Mouse (Mus musculus) limb, embryonic 10.5 days (tissue): ENCODE results near the gene Gm10024. TPM values are rescaled to one million over a fixed set of nuclear protein-coding genes. Genes with fewer than 3 reads are reported as not detected.
"Not testable (repeated sequence)": the region's sequence is repeated elsewhere in the genome, so short reads cannot be mapped to it uniquely, and the experiment has no call there.

Source experiments
- DNase-seq: peaks from one replicate; pipeline ENCODE4 v3.0.0-alpha.2; 2017; ENCODE audit warnings: low spot score
- H3K27ac ChIP-seq: fragments of 300-500 bp; sonication (generic); 2 replicates; pipeline ENCODE4 v1.5.1; 2016; ENCODE audit warnings: mild to moderate bottlenecking
- H3K27me3 ChIP-seq: fragments of 300-500 bp; sonication (generic); 2 replicates; pipeline ENCODE4 v1.6.1; 2016; ENCODE audit warnings: low read depth, mild to moderate bottlenecking; ENCODE audit not compliant: poor library complexity, severe bottlenecking
- H3K36me3 ChIP-seq: fragments of 300-500 bp; sonication (generic); 2 replicates; pipeline ENCODE4 v1.6.1; 2016; ENCODE audit warnings: mild to moderate bottlenecking, moderate library complexity
- H3K4me1 ChIP-seq: fragments of 300-500 bp; sonication (generic); 2 replicates; pipeline ENCODE4 v1.6.1; 2016
- H3K4me3 ChIP-seq: fragments of 300-500 bp; sonication (generic); 2 replicates; pipeline ENCODE4 v1.5.1; 2016; ENCODE audit warnings: mild to moderate bottlenecking, moderate library complexity
- H3K9me3 ChIP-seq: fragments of 300-500 bp; sonication (generic); replicated peaks from 2 replicates; pipeline ENCODE4 v1.6.1; 2016; ENCODE audit warnings: mild to moderate bottlenecking
- WGBS: fragments of 180-500 bp; shearing (Covaris S2); methylation state at CpG from one replicate; pipeline ENCODE4 v1.1.7; 2016; 5-methylcytosine and 5-hydroxymethylcytosine counted together
- polyA plus RNA-seq: library from polyadenylated mRNA; unstranded; fragments of >200 nt; fragmentation: Nextera tagmentation; extraction: Ambion mirVana; gene quantifications from 2 replicates; pipeline ENCODE4 v1.2.1, GENCODE M21; 2016

Gm10024 gene
- polyA plus RNA-seq, result not detected in 2 replicates

GRCm38 (mm10) chr10:77711157-77711556 lies at the start of gene Gm10024:
Gm10024 (plus strand) TSS chr10:77711457.
- H3K4me1 ChIP-seq, H3K4me3 ChIP-seq, H3K27me3 ChIP-seq, H3K36me3 ChIP-seq, H3K9me3 ChIP-seq, H3K27ac ChIP-seq, DNase-seq: not testable (repeated sequence)

- DNase-seq, result peak; percentile 62
- H3K36me3 ChIP-seq, result no peaks in the 10 kb centered on the region
- 32% methylated on average over 43 of the region's 43 CpGs for WGBS
- peaks cover 9% of the 10 kb centered on the region for H3K4me1 ChIP-seq
- H3K9me3 ChIP-seq, result no peaks in the 10 kb centered on the region; the same call in 1 of the 2 replicates
- peak overlapping the region; percentile 63 for H3K27ac ChIP-seq
- peak overlapping the region; percentile 30 for H3K4me3 ChIP-seq
- peaks cover 24% of the 10 kb centered on the region for H3K27me3 ChIP-seq
Observed at GRCm38 (mm10) chr10:77663949-77664665, 47.1 kb upstream of the Gm10024 start.

GRCm38 (mm10) chr10:77666342-77666741 lies 44.9 kb upstream of the Gm10024 start:
- WGBS, result 86% methylated on average over 8 of the region's 8 CpGs
- H3K9me3 ChIP-seq, result no peaks in the 10 kb centered on the region
- H3K27ac ChIP-seq, result peak overlapping the region; percentile 9; the same call in 1 of the 2 replicates
- no peaks in the 10 kb centered on the region for H3K36me3 ChIP-seq
- no peak overlapping the region for H3K4me3 ChIP-seq
- peaks cover 24% of the 10 kb centered on the region for H3K27me3 ChIP-seq
- no peak for DNase-seq
- peaks cover 9% of the 10 kb centered on the region for H3K4me1 ChIP-seq

GRCm38 (mm10) chr10:77667402-77667801 lies 43.9 kb upstream of the Gm10024 start:
- WGBS, result 90% methylated on average over 4 of the region's 4 CpGs
- peaks cover 9% of the 10 kb centered on the region for H3K4me1 ChIP-seq
- H3K27me3 ChIP-seq, result peaks cover 24% of the 10 kb centered on the region
- H3K27ac ChIP-seq, result no peak overlapping the region
- no peak for DNase-seq
- no peak overlapping the region for H3K4me3 ChIP-seq
- H3K9me3 ChIP-seq, result no peaks in the 10 kb centered on the region
- no peaks in the 10 kb centered on the region for H3K36me3 ChIP-seq

GRCm38 (mm10) chr10:77670710-77671109 lies 40.5 kb upstream of the Gm10024 start:
- H3K36me3 ChIP-seq, result no peaks in the 10 kb centered on the region
- 76% methylated on average over 4 of the region's 4 CpGs for WGBS
- H3K27ac ChIP-seq, result no peak overlapping the region
- H3K27me3 ChIP-seq, result peaks cover 15% of the 10 kb centered on the region
- H3K4me1 ChIP-seq, result peaks cover 15% of the 10 kb centered on the region
- H3K9me3 ChIP-seq, result no peaks in the 10 kb centered on the region
- no peak for DNase-seq
- no peak overlapping the region for H3K4me3 ChIP-seq

DNA sequence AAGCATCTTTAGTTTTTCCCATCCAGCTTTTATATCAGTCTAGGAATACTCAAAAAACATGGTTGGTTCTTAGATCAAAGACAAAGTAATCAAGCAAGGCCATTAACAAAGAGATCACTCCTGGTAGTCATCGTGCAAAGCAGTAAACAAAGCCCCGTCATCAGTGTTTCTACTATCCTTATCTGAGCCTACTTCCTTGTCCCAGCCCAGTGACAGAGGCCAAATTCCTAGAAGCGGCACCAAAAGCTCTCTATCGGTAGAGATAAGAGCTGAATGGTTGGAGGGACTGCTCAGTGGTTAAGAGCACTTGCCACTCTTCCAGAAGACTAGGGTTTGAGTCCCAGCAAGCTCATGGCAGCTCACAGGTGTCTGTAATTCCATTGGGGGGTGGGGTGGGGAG lies 39.7 kb upstream of the Gm10024 start:
- no peak for DNase-seq
- no peak overlapping the region for H3K4me3 ChIP-seq
- H3K36me3 ChIP-seq, result no peaks in the 10 kb centered on the region
- H3K27ac ChIP-seq, result no peak overlapping the region
- peaks cover 20% of the 10 kb centered on the region for H3K27me3 ChIP-seq
- H3K4me1 ChIP-seq, result peaks cover 15% of the 10 kb centered on the region
- WGBS, result 60% methylated on average over 4 of the region's 4 CpGs
- no peaks in the 10 kb centered on the region for H3K9me3 ChIP-seq

- DNase-seq, result no peak
- peaks cover 33% of the 10 kb centered on the region for H3K4me1 ChIP-seq
- no peaks in the 10 kb centered on the region for H3K36me3 ChIP-seq
- WGBS, result 61% methylated on average over 13 of the region's 13 CpGs
- peaks cover 42% of the 10 kb centered on the region for H3K27me3 ChIP-seq
- H3K27ac ChIP-seq, result no peak overlapping the region
- no peak overlapping the region for H3K4me3 ChIP-seq
- no peaks in the 10 kb centered on the region for H3K9me3 ChIP-seq
Observed at GRCm38 (mm10) chr10:77673765-77674164, 37.5 kb upstream of the Gm10024 start.

GRCm38 (mm10) chr10:77677562-77677961 lies 33.7 kb upstream of the Gm10024 start:
- peak; percentile 68 for DNase-seq
- under 1% methylated on average over 35 of the region's 35 CpGs for WGBS
- H3K4me3 ChIP-seq, result peak overlapping the region; percentile 54
- H3K27ac ChIP-seq, result peak overlapping the region; percentile 78
- peaks cover 47% of the 10 kb centered on the region for H3K4me1 ChIP-seq
- H3K36me3 ChIP-seq, result no peaks in the 10 kb centered on the region
- H3K9me3 ChIP-seq, result no peaks in the 10 kb centered on the region
- peaks cover 53% of the 10 kb centered on the region for H3K27me3 ChIP-seq

DNA sequence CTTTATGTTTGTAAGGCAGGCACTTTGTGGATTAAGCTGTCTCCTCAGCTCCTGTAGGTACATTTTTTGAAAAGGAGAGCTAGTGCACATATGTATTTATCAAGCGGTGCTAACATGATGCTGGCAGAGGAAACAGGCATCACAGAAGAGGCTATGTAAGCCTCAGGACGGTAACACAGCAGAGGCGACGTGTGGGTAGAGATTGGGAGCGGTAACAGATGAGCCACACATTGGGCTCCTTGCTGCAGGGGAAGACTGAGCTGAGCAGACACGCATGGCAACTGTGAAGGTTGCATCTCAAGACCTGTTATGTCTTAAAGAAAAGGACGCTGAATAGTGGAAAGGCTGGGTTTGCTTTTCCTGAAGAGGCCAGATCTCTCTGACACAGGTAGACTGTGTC lies 28.3 kb upstream of the Gm10024 start:
- Histone ChIP-seq H3K4me3 (no peak overlapping the region), H3K9me3 (no peaks in the 10 kb centered on the region), H3K36me3 (no peaks in the 10 kb centered on the region), H3K27ac (no peak overlapping the region), H3K27me3 (peaks cover 65% of the 10 kb centered on the region), H3K4me1 (peaks cover 56% of the 10 kb centered on the region)
- WGBS, result 78% methylated on average over 7 of the region's 7 CpGs
- no peak for DNase-seq

DNA sequence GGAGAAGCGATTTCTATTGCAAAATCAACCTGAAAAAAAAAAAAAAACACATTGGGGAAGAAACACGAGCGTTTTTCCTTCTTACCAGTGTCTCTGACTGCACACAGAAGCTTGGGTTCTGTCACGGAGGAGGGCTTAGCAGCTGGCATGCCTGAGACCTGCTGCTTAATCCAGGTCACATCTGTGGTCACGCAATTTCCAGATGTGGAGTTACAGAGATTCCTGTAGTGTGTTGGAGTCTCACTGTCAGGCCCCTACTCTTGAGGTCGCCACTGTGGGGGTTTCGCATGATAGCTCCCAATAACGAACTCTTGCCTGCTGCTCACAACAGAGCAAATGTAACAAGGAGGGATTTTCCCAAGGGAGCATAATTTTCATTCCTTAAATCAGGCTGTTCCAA lies 27.1 kb upstream of the Gm10024 start:
- WGBS, result 24% methylated on average over 8 of the region's 8 CpGs
- Histone ChIP-seq H3K4me3 (no peak overlapping the region), H3K27ac (no peak overlapping the region), H3K36me3 (no peaks in the 10 kb centered on the region), H3K9me3 (no peaks in the 10 kb centered on the region), H3K27me3 (peaks cover 65% of the 10 kb centered on the region), H3K4me1 (peaks cover 53% of the 10 kb centered on the region)
- DNase-seq, result no peak

- Histone ChIP-seq H3K9me3 (no peaks in the 10 kb centered on the region), H3K36me3 (no peaks in the 10 kb centered on the region), H3K4me1 (peaks cover 58% of the 10 kb centered on the region), H3K27ac (no peak within 1 kb of the TSS), H3K27me3 (peaks cover 70% of the 10 kb centered on the region), H3K4me3 (no peak within 1 kb of the TSS)
- no peak for DNase-seq
- WGBS, result 2% methylated on average over 22 of the region's 22 CpGs
Observed at GRCm38 (mm10) chr10:77685895-77686664, 25.2 kb upstream of the Gm10024 start, which contains the start of gene Tspear. Tspear (plus strand) TSS chr10:77686569.

GRCm38 (mm10) chr10:77687021-77687420 lies 24.2 kb upstream of the Gm10024 start:
- WGBS, result 16% methylated on average over 10 of the region's 10 CpGs
- H3K27ac ChIP-seq, result no peak overlapping the region
- no peak overlapping the region for H3K4me3 ChIP-seq
- H3K36me3 ChIP-seq, result no peaks in the 10 kb centered on the region
- H3K9me3 ChIP-seq, result no peaks in the 10 kb centered on the region
- peaks cover 60% of the 10 kb centered on the region for H3K4me1 ChIP-seq
- peaks cover 70% of the 10 kb centered on the region for H3K27me3 ChIP-seq
- DNase-seq, result no peak

GRCm38 (mm10) chr10:77690356-77690807 lies 20.9 kb upstream of the Gm10024 start, which contains the start of gene Gm19402:
Gm19402 (minus strand) TSS chr10:77690757.
- peaks cover 49% of the 10 kb centered on the region for H3K27me3 ChIP-seq
- 83% methylated on average over 3 of the region's 3 CpGs for WGBS
- peaks cover 71% of the 10 kb centered on the region for H3K4me1 ChIP-seq
- not testable (repeated sequence) for H3K27ac ChIP-seq, H3K4me3 ChIP-seq, H3K36me3 ChIP-seq, H3K9me3 ChIP-seq, DNase-seq
